In genomic region chr5:30233979-30234378, GRCm38 (mm10) we compare ENCODE assay signal across 9 mouse cellular contexts. TPM values are rescaled to one million over a fixed set of nuclear protein-coding genes. Genes with fewer than 3 reads are reported as not detected.
A peak's percentile ranks its signal among the peaks of the same experiment; 100 is the strongest.
DNase-seq lines count a peak whose midpoint lies in the region; ATAC-seq lines count a peak whose summit lies in the region.
"Had no signal": no experiment of that assay in that cellular context is flagged by ENCODE, and none has a peak within 500 bp of the region (broad histone marks: within the 10 kb centered on the region; RNA-seq: fewer than 3 reads in every experiment).

No protein-coding gene starts in this region.

- intact Hi-C loops in heart, postnatal 14 days (cut with DNase I), result no loop called here
- intact Hi-C loops in left cerebral cortex, postnatal 36 days (cut with DNase I), result no loop called here

- H3K27me3 ChIP-seq in heart, embryonic 15.5 days, result no peaks in the 10 kb centered on the region
- no peaks in the 10 kb centered on the region for H3K27me3 ChIP-seq in embryonic facial prominence, embryonic 10.5 days (replicated peaks; ENCODE audit: low read depth, poor library complexity, severe bottlenecking)
- H3K27me3 ChIP-seq in intestine, embryonic 14.5 days (replicated peaks; ENCODE audit: control insufficient read depth, insufficient read depth, low read length), result no peaks in the 10 kb centered on the region
- no peaks in the 10 kb centered on the region for H3K27me3 ChIP-seq in midbrain, embryonic 16.5 days (ENCODE audit: control insufficient read depth, insufficient read depth, low read depth, low read length)

- H3K9ac ChIP-seq in heart, embryonic 15.5 days, result peak overlapping the region; percentile 84; the same call in 1 of the 2 replicates
- peak overlapping the region; percentile 76; the same call in 1 of the 2 replicates for H3K9ac ChIP-seq in intestine, embryonic 14.5 days (ENCODE audit: low read length)
- 0 out of 2 replicates have a peak overlapping the region, but pooled peaks have one; percentile 38 for H3K9ac ChIP-seq in midbrain, embryonic 16.5 days (ENCODE audit: low read depth, low read length)

- no peaks in the 10 kb centered on the region for H3K9me3 ChIP-seq in heart, embryonic 15.5 days (replicated peaks)
- peaks cover 6% of the 10 kb centered on the region; the same call in 1 of the 2 replicates for H3K9me3 ChIP-seq in embryonic facial prominence, embryonic 10.5 days
- peaks cover 10% of the 10 kb centered on the region for H3K9me3 ChIP-seq in intestine, embryonic 14.5 days (ENCODE audit: control insufficient read depth, low read length)
- no peaks in the 10 kb centered on the region for H3K9me3 ChIP-seq in midbrain, embryonic 16.5 days (replicated peaks; ENCODE audit: control insufficient read depth, low read length, poor library complexity, severe bottlenecking)

- H3K27ac ChIP-seq in heart, embryonic 15.5 days, result no peak overlapping the region
- H3K27ac ChIP-seq in embryonic facial prominence, embryonic 10.5 days (replicated peaks), result no peak overlapping the region
- H3K27ac ChIP-seq in intestine, embryonic 14.5 days (ENCODE audit: low read depth), result no peak overlapping the region
- H3K27ac ChIP-seq in midbrain, embryonic 16.5 days (ENCODE audit: low read length), result no peak overlapping the region

- peak overlapping the region; percentile 69 for H3K4me3 ChIP-seq in heart, embryonic 15.5 days
- H3K4me3 ChIP-seq in embryonic facial prominence, embryonic 10.5 days, result peak overlapping the region; percentile 76
- H3K4me3 ChIP-seq in intestine, embryonic 14.5 days (ENCODE audit: low read depth, low read length), result peak overlapping the region; percentile 81
- H3K4me3 ChIP-seq in midbrain, embryonic 16.5 days (ENCODE audit: low read depth, low read length), result peak overlapping the region; percentile 69

- no peak for DNase-seq in heart, postnatal 14 days
- DNase-seq in embryonic facial prominence, embryonic 10.5 days (ENCODE audit: low spot score), result no peak
- DNase-seq in intestine, embryonic 14.5 days (ENCODE audit: low spot score), result no peak
- no peak for DNase-seq in layer of hippocampus, postnatal 25 days (ENCODE audit: extremely low spot score in 1 of 2, low spot score in 1 of 2)
- DNase-seq in left cerebral cortex, postnatal 36 days (ENCODE audit: low spot score in 2 of 2), result no peak
- DNase-seq in frontal cortex, adult 2 months (ENCODE audit: extremely low spot score in 1 of 2, low spot score in 1 of 2), result no peak

- peak overlapping the region; percentile 83 for H3K4me2 ChIP-seq in heart, embryonic 15.5 days
- peak overlapping the region; percentile 86 for H3K4me2 ChIP-seq in intestine, embryonic 14.5 days (ENCODE audit: low read length)
- H3K4me2 ChIP-seq in midbrain, embryonic 16.5 days (ENCODE audit: low read length), result peak overlapping the region; percentile 64

- no peaks in the 10 kb centered on the region for H3K36me3 ChIP-seq in heart, embryonic 15.5 days
- peaks cover 25% of the 10 kb centered on the region for H3K36me3 ChIP-seq in embryonic facial prominence, embryonic 10.5 days (replicated peaks)
- no peaks in the 10 kb centered on the region for H3K36me3 ChIP-seq in intestine, embryonic 14.5 days (ENCODE audit: control insufficient read depth, insufficient read depth, low read length)
- H3K36me3 ChIP-seq in midbrain, embryonic 16.5 days (ENCODE audit: control insufficient read depth, insufficient read depth, low read length), result no peaks in the 10 kb centered on the region

- WGBS in heart, embryonic 15.5 days, result 29% methylated on average over 8 of the region's 8 CpGs
- WGBS in embryonic facial prominence, embryonic 10.5 days, result 76% methylated on average over 8 of the region's 8 CpGs
- 53% methylated on average over 8 of the region's 8 CpGs for WGBS in intestine, embryonic 14.5 days
- WGBS in midbrain, embryonic 16.5 days, result 73% methylated on average over 8 of the region's 8 CpGs

- H3K4me1 ChIP-seq in heart, embryonic 15.5 days (replicated peaks), result peaks cover 27% of the 10 kb centered on the region
- peaks cover 30% of the 10 kb centered on the region for H3K4me1 ChIP-seq in embryonic facial prominence, embryonic 10.5 days
- H3K4me1 ChIP-seq in intestine, embryonic 14.5 days (replicated peaks; ENCODE audit: control insufficient read depth, insufficient read depth, low read length), result peaks cover 23% of the 10 kb centered on the region
- peaks cover 25% of the 10 kb centered on the region for H3K4me1 ChIP-seq in midbrain, embryonic 16.5 days (ENCODE audit: control insufficient read depth, insufficient read depth, low read length)

- no peak for ATAC-seq in heart, embryonic 15.5 days (replicated peaks; ENCODE audit: insufficient number of reproducible peaks, insufficient read depth, low FRiP score, low read depth)
- no peak for ATAC-seq in intestine, embryonic 14.5 days (replicated peaks; ENCODE audit: low FRiP score, low TSS enrichment, low read depth)
- no peak for ATAC-seq in midbrain, embryonic 16.5 days

RNA-seq across cellular contexts. Expression of gene Selenoi, which starts 1.6 kb away (rescaled TPM):
- 13.3 and 13.9 TPM in 2 replicates for polyA plus RNA-seq in heart, embryonic 15.5 days (2015; fragmentation: Nextera tagmentation; extraction: Ambion mirVana)
- total RNA-seq in heart, postnatal 14 days (2021), result 10 to 100 TPM; 18.5 to 20.7 TPM
- polyA plus RNA-seq in embryonic facial prominence, embryonic 10.5 days (2016; fragmentation: Nextera tagmentation; extraction: Ambion mirVana), result 21.0 and 21.7 TPM in 2 replicates
- polyA plus RNA-seq in intestine, embryonic 14.5 days (2014; fragmentation: Nextera tagmentation; extraction: Ambion mirVana), result 33.3 and 35.0 TPM in 2 replicates
- polyA plus RNA-seq in midbrain, embryonic 16.5 days (2015; fragmentation: Nextera tagmentation; extraction: Ambion mirVana), result 32.5 and 34.7 TPM in 2 replicates
- 10 to 100 TPM; 36.7 to 37.8 TPM for total RNA-seq in layer of hippocampus, postnatal 25 days (2021)
- total RNA-seq in left cerebral cortex, postnatal 36 days (2021), result 10 to 100 TPM; 48.9 to 50.4 TPM
- polyA plus RNA-seq in frontal cortex, adult 2 months (2012; rRNA removed), result 27.6 and 29.0 TPM in 2 replicates

RNA-seq across cellular contexts. Expression of gene Adgrf3, which starts 28.5 kb away (rescaled TPM):
- polyA plus RNA-seq in heart, embryonic 15.5 days (2015; fragmentation: Nextera tagmentation; extraction: Ambion mirVana), result 0.25 and 0.46 TPM in 2 replicates
- total RNA-seq in heart, postnatal 14 days (2021), result under 1 TPM; 0.14 to 0.29 TPM
- not detected in 2 replicates for polyA plus RNA-seq in embryonic facial prominence, embryonic 10.5 days (2016; fragmentation: Nextera tagmentation; extraction: Ambion mirVana)
- polyA plus RNA-seq in intestine, embryonic 14.5 days (2014; fragmentation: Nextera tagmentation; extraction: Ambion mirVana), result 0.05 and 0.15 TPM in 2 replicates
- not detected in 2 replicates for polyA plus RNA-seq in midbrain, embryonic 16.5 days (2015; fragmentation: Nextera tagmentation; extraction: Ambion mirVana)
- not detected for total RNA-seq in layer of hippocampus, postnatal 25 days (2021)
- not detected for total RNA-seq in left cerebral cortex, postnatal 36 days (2021)
- not detected in 2 replicates for polyA plus RNA-seq in frontal cortex, adult 2 months (2012; rRNA removed)
- polyA plus RNA-seq: brain, embryonic 14.5 days had no signal

RNA-seq across cellular contexts. Expression of gene Drc1, which starts 47.2 kb away (rescaled TPM):
- polyA plus RNA-seq in heart, embryonic 15.5 days (2015; fragmentation: Nextera tagmentation; extraction: Ambion mirVana), result 0.84 and 2.7 TPM in 2 replicates
- total RNA-seq in heart, postnatal 14 days (2021), result under 1 TPM; 0.24 to 0.98 TPM
- polyA plus RNA-seq in embryonic facial prominence, embryonic 10.5 days (2016; fragmentation: Nextera tagmentation; extraction: Ambion mirVana), result 0.22 and 0.25 TPM in 2 replicates
- polyA plus RNA-seq in intestine, embryonic 14.5 days (2014; fragmentation: Nextera tagmentation; extraction: Ambion mirVana), result 0.46 and 0.56 TPM in 2 replicates
- 9.5 and 10.2 TPM in 2 replicates for polyA plus RNA-seq in midbrain, embryonic 16.5 days (2015; fragmentation: Nextera tagmentation; extraction: Ambion mirVana)
- 10 to 100 TPM in 1 of 2 experiments, 1 to 10 TPM in 1; 8.1 to 14.3 TPM for total RNA-seq in layer of hippocampus, postnatal 25 days (2021)
- total RNA-seq in left cerebral cortex, postnatal 36 days (2021), result 10 to 100 TPM; 14.3 to 19.7 TPM
- polyA plus RNA-seq in frontal cortex, adult 2 months (2012; rRNA removed), result 8.8 and 11.5 TPM in 2 replicates
